Mouse (Mus musculus) heart, embryonic 15.5 days (tissue): ENCODE measurements around the gene Agpat3. TPM values are rescaled to one million over a fixed set of nuclear protein-coding genes. Genes with fewer than 3 reads are reported as not detected.

Source experiments
- ATAC-seq: fragments of 200-750 bp; cut with Nextera tagmentation; replicated peaks from 2 replicates; pipeline ENCODE4 v1.8.0; 2017; ENCODE audit warnings: low read depth, moderate TSS enrichment; ENCODE audit not compliant: insufficient number of reproducible peaks, insufficient read depth, low FRiP score
- H3K27ac ChIP-seq: fragments of 300-500 bp; sonication (generic); 2 replicates; pipeline ENCODE4 v1.5.1; 2015; ENCODE audit warnings: mild to moderate bottlenecking, inconsistent platforms
- H3K27me3 ChIP-seq: fragments of 300-500 bp; sonication (generic); 2 replicates; pipeline ENCODE4 v1.6.1; 2015; ENCODE audit warnings: inconsistent platforms
- H3K36me3 ChIP-seq: fragments of 300-500 bp; sonication (generic); 2 replicates; pipeline ENCODE4 v1.6.1; 2015; ENCODE audit warnings: mild to moderate bottlenecking, inconsistent platforms
- H3K4me1 ChIP-seq: fragments of 300-500 bp; sonication (generic); replicated peaks from 2 replicates; pipeline ENCODE4 v1.6.1; 2015; ENCODE audit warnings: inconsistent platforms
- H3K4me2 ChIP-seq: fragments of 300-500 bp; sonication (generic); 2 replicates; pipeline ENCODE4 v1.6.1; 2015; ENCODE audit warnings: inconsistent platforms, mild to moderate bottlenecking, moderate library complexity
- H3K4me3 ChIP-seq: fragments of 300-500 bp; sonication (generic); 2 replicates; pipeline ENCODE4 v1.5.1; 2015; ENCODE audit warnings: mild to moderate bottlenecking, inconsistent platforms
- H3K9ac ChIP-seq: fragments of 300-500 bp; sonication (generic); 2 replicates; pipeline ENCODE4 v1.6.1; 2015; ENCODE audit warnings: mild to moderate bottlenecking, inconsistent platforms
- H3K9me3 ChIP-seq: fragments of 300-500 bp; sonication (generic); replicated peaks from 2 replicates; pipeline ENCODE4 v1.6.1; 2016; ENCODE audit warnings: inconsistent platforms
- WGBS: fragments of 180-500 bp; shearing (Covaris S2); methylation state at CpG from one replicate; pipeline ENCODE4 v1.1.7; 2015; ENCODE audit warnings: mixed read lengths; 5-methylcytosine and 5-hydroxymethylcytosine counted together
- polyA plus RNA-seq: library from polyadenylated mRNA; unstranded; fragments of >200 nt; fragmentation: Nextera tagmentation; extraction: Ambion mirVana; gene quantifications from 2 replicates; pipeline ENCODE4 v1.2.1, GENCODE M21; 2015

Gene Agpat3
- polyA plus RNA-seq, 1 experiment from 2014 or later: 54.2 TPM

- ATAC-seq: no peak
- H3K4me2 ChIP-seq: no peak overlapping the region
- no peak overlapping the region for H3K9ac ChIP-seq
- no peaks in the 10 kb centered on the region for H3K36me3 ChIP-seq
- 67% methylated on average over 3 of the region's 3 CpGs for WGBS
- H3K4me1 ChIP-seq: peaks cover 25% of the 10 kb centered on the region
- H3K4me3 ChIP-seq: no peak overlapping the region
- H3K27ac ChIP-seq: no peak overlapping the region
- no peaks in the 10 kb centered on the region for H3K27me3 ChIP-seq
- H3K9me3 ChIP-seq: no peaks in the 10 kb centered on the region
Measured at GRCm38 (mm10) chr10:78321133-78321757, 31.0 kb downstream of the Agpat3 start.

DNA sequence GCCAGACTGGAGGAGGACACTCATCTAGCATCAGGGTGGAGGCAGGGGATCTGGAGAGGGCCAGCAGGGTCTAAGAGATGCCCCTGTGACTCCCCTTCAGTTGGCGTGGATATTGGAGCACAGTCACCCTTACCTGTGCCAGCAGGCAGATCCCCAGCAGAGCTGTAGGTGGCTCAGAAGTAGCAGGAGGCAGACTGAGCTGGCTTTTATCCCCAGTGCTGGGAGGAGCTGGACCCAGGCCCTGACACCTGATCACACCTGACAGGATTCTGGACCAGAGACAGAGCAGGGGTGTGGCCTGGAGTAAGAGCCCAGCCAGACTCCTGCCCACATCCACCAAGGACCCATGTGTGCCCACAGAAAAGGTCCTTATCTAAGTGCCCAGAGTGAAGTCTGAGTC, 31.8 kb downstream of the Agpat3 start:
- Histone ChIP-seq H3K4me3 (no peak overlapping the region), H3K4me2 (no peak overlapping the region), H3K27me3 (no peaks in the 10 kb centered on the region), H3K36me3 (no peaks in the 10 kb centered on the region), H3K9ac (no peak overlapping the region), H3K4me1 (peaks cover 32% of the 10 kb centered on the region), H3K9me3 (no peaks in the 10 kb centered on the region), H3K27ac (no peak overlapping the region)
- 94% methylated on average over 1 of the region's 1 CpGs for WGBS
- no peak for ATAC-seq

DNA sequence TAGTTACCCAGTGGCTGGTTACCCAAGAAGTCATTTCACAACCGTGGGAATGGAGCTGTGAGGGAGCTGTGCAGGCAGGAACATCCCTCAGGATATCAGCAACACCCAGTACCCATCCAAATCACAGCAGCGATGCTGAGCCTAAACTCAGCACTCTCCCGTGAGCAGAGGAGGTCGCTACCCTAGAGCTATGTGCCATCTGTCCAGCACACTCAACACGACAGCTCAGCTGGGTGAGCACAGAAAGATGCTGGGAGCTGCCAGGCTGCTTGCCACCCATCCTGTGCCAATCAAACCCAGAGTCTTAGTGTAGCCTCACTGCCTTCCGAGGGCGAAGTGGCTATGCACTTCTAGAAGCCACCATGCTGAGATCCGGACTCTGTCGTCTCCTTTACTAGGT, 32.3 kb downstream of the Agpat3 start:
- no peak overlapping the region for H3K27ac ChIP-seq
- H3K9ac ChIP-seq: no peak overlapping the region
- H3K4me3 ChIP-seq: no peak overlapping the region
- no peaks in the 10 kb centered on the region for H3K36me3 ChIP-seq
- no peaks in the 10 kb centered on the region for H3K27me3 ChIP-seq
- no peak for ATAC-seq
- H3K4me2 ChIP-seq: no peak overlapping the region
- peaks cover 36% of the 10 kb centered on the region for H3K4me1 ChIP-seq
- 84% methylated on average over 9 of the region's 9 CpGs for WGBS
- H3K9me3 ChIP-seq: no peaks in the 10 kb centered on the region

- 77% methylated on average over 11 of the region's 11 CpGs for WGBS
- Histone ChIP-seq H3K4me3 (no peak overlapping the region), H3K9ac (no peak overlapping the region), H3K36me3 (no peaks in the 10 kb centered on the region), H3K27me3 (no peaks in the 10 kb centered on the region), H3K4me2 (no peak overlapping the region), H3K27ac (no peak overlapping the region), H3K4me1 (peaks cover 21% of the 10 kb centered on the region), H3K9me3 (no peaks in the 10 kb centered on the region)
- 0 out of 2 replicates have a peak, but pooled peaks have one; percentile 42 for ATAC-seq
Measured at GRCm38 (mm10) chr10:78317270-78317923, 34.9 kb downstream of the Agpat3 start.

DNA sequence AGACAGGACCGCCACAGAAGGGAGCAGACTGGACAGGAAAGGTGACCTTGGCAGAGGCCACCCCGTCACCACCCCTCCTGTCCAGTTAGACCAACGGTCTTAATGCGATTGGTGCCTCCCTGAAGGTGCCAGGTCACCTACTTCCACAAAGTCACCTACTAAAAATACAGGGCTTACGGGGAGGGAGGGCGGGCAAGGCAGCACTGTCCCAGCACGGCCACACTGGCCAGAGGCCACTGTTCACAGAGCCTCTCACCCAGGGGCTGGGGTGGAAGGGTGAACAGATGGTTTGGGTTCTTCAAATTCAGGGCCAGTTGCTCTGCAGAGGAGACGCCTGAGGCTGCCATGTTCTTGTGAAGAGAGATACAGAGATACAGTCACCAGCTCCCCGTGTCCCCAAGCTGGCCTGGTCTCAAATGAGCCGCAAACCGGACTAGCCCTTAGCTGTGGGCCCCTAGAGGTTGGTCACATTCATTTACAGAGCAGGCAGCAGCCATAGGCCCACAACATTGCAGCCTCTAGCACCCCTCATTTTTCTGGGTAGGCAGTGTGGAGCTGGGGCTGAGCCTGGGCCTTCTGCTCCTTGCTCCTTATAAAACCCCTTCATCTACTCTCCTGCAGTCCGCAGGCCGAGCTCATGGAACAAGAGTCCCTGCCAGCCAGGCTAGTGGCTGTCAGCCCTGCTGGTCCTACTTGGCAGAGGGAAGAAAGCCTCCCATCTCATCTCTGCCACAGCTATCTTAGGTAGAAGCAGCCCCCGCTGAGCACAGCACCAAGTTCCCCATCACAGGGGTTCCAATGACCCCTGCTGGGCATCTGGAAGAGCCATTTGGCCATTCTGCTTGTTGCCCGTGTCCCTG, 35.8 kb downstream of the Agpat3 start:
- Histone ChIP-seq H3K27ac (peak overlapping the region; percentile 3; the same call in 1 of the 2 replicates), H3K36me3 (no peaks in the 10 kb centered on the region), H3K4me1 (peaks cover 26% of the 10 kb centered on the region), H3K27me3 (no peaks in the 10 kb centered on the region), H3K9me3 (no peaks in the 10 kb centered on the region), H3K4me3 (no peak overlapping the region), H3K9ac (no peak overlapping the region), H3K4me2 (no peak overlapping the region)
- ATAC-seq: no peak
- WGBS: 69% methylated on average over 15 of the region's 15 CpGs

DNA sequence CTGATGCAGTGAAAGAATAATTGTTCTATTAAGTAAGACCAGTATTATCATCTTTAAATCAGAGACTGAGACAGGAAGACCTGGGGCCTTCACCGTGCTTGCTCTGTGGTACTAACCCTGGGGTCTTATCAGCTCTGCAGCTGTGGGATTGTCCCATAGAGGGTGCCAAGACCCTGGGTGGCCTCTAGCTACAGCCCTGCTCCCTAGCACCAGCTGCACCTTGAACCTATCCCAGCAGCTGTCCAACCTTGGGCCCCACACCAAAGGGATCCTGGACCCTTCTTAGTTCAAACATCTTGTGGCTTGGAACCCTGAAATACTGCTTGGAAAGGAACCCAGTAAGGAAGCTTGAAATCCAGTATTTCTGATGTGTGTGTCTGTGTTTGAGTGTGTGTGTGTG, 37.1 kb downstream of the Agpat3 start:
- Histone ChIP-seq H3K4me3 (no peak overlapping the region), H3K4me2 (no peak overlapping the region), H3K36me3 (no peaks in the 10 kb centered on the region), H3K9ac (no peak overlapping the region), H3K27me3 (no peaks in the 10 kb centered on the region), H3K9me3 (no peaks in the 10 kb centered on the region), H3K4me1 (peaks cover 26% of the 10 kb centered on the region), H3K27ac (no peak overlapping the region)
- 12% methylated on average over 1 of the region's 1 CpGs for WGBS
- no peak for ATAC-seq

DNA sequence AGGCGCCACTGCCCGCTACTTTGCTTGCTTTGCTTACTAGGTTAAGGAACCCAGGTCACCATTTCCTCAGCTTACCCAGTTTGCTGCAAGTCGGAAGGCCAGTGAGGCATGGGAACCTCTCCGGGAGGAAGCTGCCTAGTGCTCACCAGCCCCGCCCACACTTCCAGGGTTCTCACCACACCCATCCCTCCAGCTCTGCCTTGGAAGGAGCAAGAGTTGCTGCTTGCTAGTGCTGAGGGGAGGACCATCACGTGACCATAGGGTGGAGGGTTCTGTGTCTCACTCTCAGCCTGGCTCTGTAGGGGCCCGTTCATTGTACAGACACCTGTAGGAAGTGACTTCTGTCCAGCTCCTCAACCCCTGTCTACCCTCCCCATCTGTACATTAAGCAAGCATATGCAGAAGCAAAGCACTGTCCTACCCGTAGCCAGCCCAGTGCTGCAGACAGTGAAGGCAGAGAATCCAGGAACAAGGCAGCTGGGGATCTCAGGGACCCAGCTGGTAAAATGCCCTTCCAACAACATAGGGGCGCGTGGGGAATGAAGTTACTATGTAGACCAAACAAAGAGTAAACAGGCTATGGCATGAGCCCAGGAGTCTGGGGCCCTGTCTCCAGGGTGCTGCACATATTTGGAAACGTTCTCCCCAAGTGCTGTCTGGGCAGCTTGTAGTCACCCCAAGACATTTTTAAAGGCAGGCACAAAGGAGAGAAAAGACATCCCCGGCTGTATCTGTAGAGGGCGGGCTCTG, 40.2 kb downstream of the Agpat3 start:
- 68% methylated on average over 13 of the region's 13 CpGs for WGBS
- Histone ChIP-seq H3K4me3 (no peak overlapping the region), H3K4me1 (peaks cover 39% of the 10 kb centered on the region), H3K4me2 (no peak overlapping the region), H3K9me3 (no peaks in the 10 kb centered on the region), H3K9ac (no peak overlapping the region), H3K27ac (no peak overlapping the region), H3K27me3 (no peaks in the 10 kb centered on the region), H3K36me3 (no peaks in the 10 kb centered on the region)
- no peak for ATAC-seq

- Histone ChIP-seq H3K9ac (no peak overlapping the region), H3K27me3 (no peaks in the 10 kb centered on the region), H3K9me3 (no peaks in the 10 kb centered on the region), H3K27ac (no peak overlapping the region), H3K36me3 (no peaks in the 10 kb centered on the region), H3K4me1 (peaks cover 27% of the 10 kb centered on the region), H3K4me2 (no peak overlapping the region), H3K4me3 (no peak overlapping the region)
- WGBS: 46% methylated on average over 5 of the region's 5 CpGs
- ATAC-seq: no peak
Measured at GRCm38 (mm10) chr10:78310747-78311267, 41.5 kb downstream of the Agpat3 start.

DNA sequence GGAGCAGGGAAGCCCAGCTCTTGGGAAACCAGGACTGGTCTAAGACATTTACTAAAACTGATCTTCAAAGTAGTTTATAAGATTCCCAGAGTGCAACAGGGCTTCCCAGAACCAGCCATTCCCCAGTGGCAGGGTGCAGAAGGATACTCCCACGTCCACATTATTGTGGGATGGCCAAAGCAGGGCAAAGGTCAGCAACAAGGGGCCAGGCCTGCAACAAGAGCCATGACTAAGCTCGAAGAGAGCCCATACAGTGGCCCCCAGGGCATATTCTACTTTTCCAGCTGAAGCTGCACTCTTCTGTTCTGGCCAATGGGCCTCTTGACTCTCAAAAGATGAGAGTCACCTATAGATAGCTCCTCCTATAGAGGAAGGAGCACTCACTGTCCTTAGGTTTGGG, 43.7 kb downstream of the Agpat3 start:
- no peak overlapping the region for H3K4me3 ChIP-seq
- H3K36me3 ChIP-seq: no peaks in the 10 kb centered on the region
- H3K27ac ChIP-seq: no peak overlapping the region
- H3K4me1 ChIP-seq: peaks cover 20% of the 10 kb centered on the region
- H3K4me2 ChIP-seq: no peak overlapping the region
- no peak overlapping the region for H3K9ac ChIP-seq
- WGBS: 69% methylated on average over 2 of the region's 2 CpGs
- no peaks in the 10 kb centered on the region for H3K9me3 ChIP-seq
- H3K27me3 ChIP-seq: no peaks in the 10 kb centered on the region
- ATAC-seq: no peak

DNA sequence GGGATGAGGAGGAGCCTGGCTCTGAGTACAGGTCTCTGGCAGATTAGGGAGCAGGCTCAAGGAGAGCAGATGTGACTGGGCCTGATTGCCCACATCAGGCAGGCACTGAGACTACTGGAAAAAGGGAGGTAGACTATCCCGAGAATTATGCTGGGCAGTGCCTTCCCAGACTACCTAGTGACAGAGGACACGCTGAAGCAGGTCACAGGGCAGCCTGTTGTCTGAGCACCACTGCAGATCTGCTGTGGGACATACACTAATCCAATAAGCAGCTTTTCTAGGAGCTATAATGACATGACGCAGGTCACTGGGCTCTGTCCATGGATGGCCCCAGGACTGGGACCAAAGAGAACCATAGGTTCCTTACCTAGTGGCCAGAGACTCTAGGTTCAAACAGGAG, 44.9 kb downstream of the Agpat3 start:
- Histone ChIP-seq H3K27me3 (no peaks in the 10 kb centered on the region), H3K27ac (no peak overlapping the region), H3K4me1 (peaks cover 19% of the 10 kb centered on the region), H3K4me2 (no peak overlapping the region), H3K4me3 (no peak overlapping the region), H3K36me3 (no peaks in the 10 kb centered on the region), H3K9ac (no peak overlapping the region), H3K9me3 (no peaks in the 10 kb centered on the region)
- no peak for ATAC-seq
- 88% methylated on average over 3 of the region's 3 CpGs for WGBS

DNA sequence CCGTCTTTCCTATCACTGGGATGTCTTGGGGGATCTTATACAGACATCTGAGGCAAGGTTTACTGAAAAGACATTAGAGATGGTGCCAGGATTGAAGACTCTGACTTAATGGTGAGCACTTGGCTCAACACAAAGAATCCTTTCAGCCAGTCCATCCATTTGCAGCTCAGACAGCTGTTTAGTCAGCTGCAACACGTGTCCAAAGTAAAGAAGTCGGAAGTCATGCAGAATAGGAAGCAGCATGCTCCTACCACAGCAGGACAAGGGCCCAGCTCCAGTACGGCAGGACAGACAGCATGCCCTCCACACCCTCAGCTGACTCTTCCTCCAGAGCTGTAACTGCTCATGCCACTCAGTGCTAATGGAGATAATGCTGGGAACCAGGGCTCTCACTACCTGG, 46.3 kb downstream of the Agpat3 start:
- WGBS: 66% methylated on average over 4 of the region's 4 CpGs
- ATAC-seq: no peak
- H3K27me3 ChIP-seq: no peaks in the 10 kb centered on the region
- no peak overlapping the region for H3K9ac ChIP-seq
- no peak overlapping the region for H3K27ac ChIP-seq
- peaks cover 13% of the 10 kb centered on the region for H3K4me1 ChIP-seq
- H3K36me3 ChIP-seq: no peaks in the 10 kb centered on the region
- no peak overlapping the region for H3K4me3 ChIP-seq
- no peaks in the 10 kb centered on the region for H3K9me3 ChIP-seq
- H3K4me2 ChIP-seq: no peak overlapping the region
